Mouse (Mus musculus): ENCODE measurements around the gene Tfam. TPM values are rescaled to one million over a fixed set of nuclear protein-coding genes. Genes with fewer than 3 reads are reported as not detected.

Tfam gene
- total RNA-seq, 2 experiments from 2014 or later, result 44.5 to 55.6 TPM

- no peak overlapping the region for H3K27ac ChIP-seq
- no peak overlapping the region for H3K4me3 ChIP-seq
- DNase-seq, result no peak
- intact Hi-C loops (cut with DNase I), result no loop called here
- TF ChIP-seq CTCF (IDR thresholded peaks at IDR 0.05), result no peak
These were observed 56.1 kb downstream of the Tfam start for GRCm38 (mm10) chr10:71181931-71182330.

- H3K27ac ChIP-seq, result no peak overlapping the region
- TF ChIP-seq CTCF (IDR thresholded peaks at IDR 0.05), result no peak
- DNase-seq, result no peak
- no peak overlapping the region for H3K4me3 ChIP-seq
- intact Hi-C loops (cut with DNase I), result no loop called here
These were observed 57.0 kb downstream of the Tfam start for GRCm38 (mm10) chr10:71181091-71181490.

GRCm38 (mm10) chr10:71180057-71180456 is 58.0 kb downstream of the Tfam start:
- Histone ChIP-seq H3K27ac (no peak overlapping the region), H3K4me3 (no peak overlapping the region)
- TF ChIP-seq CTCF (IDR thresholded peaks at IDR 0.05), result peak; percentile 17; the same call in 1 of the 2 replicates
- intact Hi-C loops (cut with DNase I), result no loop called here
- DNase-seq, result no peak

- no peak for DNase-seq
- H3K27ac ChIP-seq, result no peak overlapping the region
- no peak for TF ChIP-seq CTCF (IDR thresholded peaks at IDR 0.05)
- intact Hi-C loops (cut with DNase I), result no loop called here
- H3K4me3 ChIP-seq, result no peak overlapping the region
These were observed 60.9 kb downstream of the Tfam start for GRCm38 (mm10) chr10:71177201-71177600.

GRCm38 (mm10) chr10:71176341-71176740 is 61.7 kb downstream of the Tfam start:
- no peak for TF ChIP-seq CTCF (IDR thresholded peaks at IDR 0.05)
- H3K27ac ChIP-seq, result no peak overlapping the region
- intact Hi-C loops (cut with DNase I), result no loop called here
- no peak for DNase-seq
- no peak overlapping the region for H3K4me3 ChIP-seq

Other genes starting within 250 kb of the Tfam start
- 1 to 10 TPM; 7.9 to 9.7 TPM for gene Bicc1, start 78.6 kb downstream of the Tfam start, total RNA-seq (2021)
- gene Ube2d1, start 47.0 kb upstream of the Tfam start, total RNA-seq (2021), result 100 to 1,000 TPM; 162 to 211 TPM
- 100 to 1,000 TPM; 226 to 261 TPM for gene Cisd1, start 106.7 kb upstream of the Tfam start, total RNA-seq (2021)
- gene Ipmk, start 109.5 kb upstream of the Tfam start, total RNA-seq (2021), result 10 to 100 TPM; 18.1 to 20.6 TPM